Mouse (Mus musculus) E14TG2a.4 (cell line): Measurements from ENCODE around the gene 4930404H24Rik.
A peak's percentile ranks its signal among the peaks of the same experiment; 100 is the strongest.

ENCODE experiments used
- CTCF ChIP-seq: conservative IDR thresholded peaks from 2 replicates; pipeline ENCODE4 v1.5.1; 2014; ENCODE audit warnings: low read length
- NANOG ChIP-seq: IDR thresholded peaks from 2 replicates; pipeline ENCODE4 v1.6.1; 2014; ENCODE audit warnings: borderline replicate concordance, low read length, mixed read lengths

- TF ChIP-seq CTCF = peak; percentile 86
- TF ChIP-seq NANOG = no peak
Measured at GRCm38 (mm10) chr2:153446017-153446408, 46.6 kb upstream of the 4930404H24Rik start.
